Mouse (Mus musculus) kidney, embryonic 14.5 days (tissue): ENCODE results near the gene Camk1. TPM values are rescaled to one million over a fixed set of nuclear protein-coding genes. Genes with fewer than 3 reads are reported as not detected.

Experiments
- ATAC-seq: fragments of 200-750 bp; cut with Nextera tagmentation; 2 replicates; pipeline ENCODE4 v1.8.0; 2017; ENCODE audit warnings: moderate number of reproducible peaks, mild to moderate bottlenecking, moderate TSS enrichment, moderate library complexity; ENCODE audit not compliant: low FRiP score, low TSS enrichment
- H3K27ac ChIP-seq: fragments of 300-500 bp; sonication (generic); 2 replicates; pipeline ENCODE4 v1.5.1; 2014; ENCODE audit warnings: low read depth, mild to moderate bottlenecking, low read length, moderate library complexity, mixed read lengths
- H3K27me3 ChIP-seq: fragments of 300-500 bp; sonication (generic); 2 replicates; pipeline ENCODE4 v1.6.1; 2014; ENCODE audit warnings: mild to moderate bottlenecking, low read length; ENCODE audit not compliant: control insufficient read depth, insufficient read depth
- H3K36me3 ChIP-seq: fragments of 300-500 bp; sonication (generic); 2 replicates; pipeline ENCODE4 v1.6.1; 2014; ENCODE audit warnings: low read length, mixed read lengths; ENCODE audit not compliant: control insufficient read depth, insufficient read depth
- H3K4me1 ChIP-seq: fragments of 300-500 bp; sonication (generic); 2 replicates; pipeline ENCODE4 v1.6.1; 2014; ENCODE audit warnings: low read length, mixed read lengths; ENCODE audit not compliant: control insufficient read depth, insufficient read depth
- H3K4me2 ChIP-seq: fragments of 300-500 bp; sonication (generic); replicated peaks from 2 replicates; pipeline ENCODE4 v1.6.1; 2014; ENCODE audit warnings: low read depth, mild to moderate bottlenecking, low read length
- H3K4me3 ChIP-seq: fragments of 300-500 bp; sonication (generic); 2 replicates; pipeline ENCODE4 v1.5.1; 2014; ENCODE audit warnings: mild to moderate bottlenecking, low read length
- H3K9ac ChIP-seq: fragments of 300-500 bp; sonication (generic); 2 replicates; pipeline ENCODE4 v1.6.1; 2014; ENCODE audit warnings: low read depth, mild to moderate bottlenecking, low read length, moderate library complexity
- H3K9me3 ChIP-seq: fragments of 300-500 bp; sonication (generic); 2 replicates; pipeline ENCODE4 v1.6.1; 2016; ENCODE audit warnings: low read length; ENCODE audit not compliant: control insufficient read depth
- WGBS: fragments of 180-500 bp; shearing (Covaris S2); extraction: QIAGEN DNeasy Blood & Tissue Kit; methylation state at CpG from one replicate; pipeline ENCODE4 v1.1.7; 2014; 5-methylcytosine and 5-hydroxymethylcytosine counted together
- polyA plus RNA-seq: library from polyadenylated mRNA; unstranded; fragments of >200 nt; fragmentation: Nextera tagmentation; extraction: Ambion mirVana; gene quantifications from 2 replicates; pipeline ENCODE4 v1.2.1, GENCODE M21; 2014

The Camk1 gene
- polyA plus RNA-seq, 1 experiment from 2014 or later, result 112 TPM

DNA sequence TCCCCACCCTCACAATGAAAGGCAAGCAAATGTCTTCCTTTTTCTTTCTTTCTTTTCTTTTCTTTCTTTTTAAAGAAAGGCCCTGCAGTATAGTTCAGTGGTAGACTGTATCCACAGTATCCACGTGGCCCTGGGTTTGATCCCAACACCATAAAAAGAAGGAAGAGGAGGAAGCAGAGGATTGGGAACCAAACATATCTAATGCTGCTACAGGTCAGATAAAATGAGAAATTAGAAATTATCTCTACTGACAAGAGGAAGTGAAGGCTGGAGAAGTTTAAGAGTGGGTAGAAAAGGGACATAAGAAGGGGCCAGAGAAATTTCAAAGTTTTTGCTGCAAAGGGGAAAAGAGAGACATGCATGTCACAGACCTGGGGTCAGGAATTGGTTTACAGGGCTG, 57.5 kb downstream of the Camk1 start:
- Histone ChIP-seq H3K4me2 (no peak overlapping the region), H3K9ac (no peak overlapping the region), H3K27ac (no peak overlapping the region), H3K27me3 (peaks cover 32% of the 10 kb centered on the region), H3K4me1 (peaks cover 11% of the 10 kb centered on the region; the same call in 1 of the 2 replicates), H3K4me3 (no peak overlapping the region), H3K36me3 (no peaks in the 10 kb centered on the region), H3K9me3 (no peaks in the 10 kb centered on the region)
- WGBS, result 69% methylated on average over 1 of the region's 1 CpGs
- no peak for ATAC-seq

DNA sequence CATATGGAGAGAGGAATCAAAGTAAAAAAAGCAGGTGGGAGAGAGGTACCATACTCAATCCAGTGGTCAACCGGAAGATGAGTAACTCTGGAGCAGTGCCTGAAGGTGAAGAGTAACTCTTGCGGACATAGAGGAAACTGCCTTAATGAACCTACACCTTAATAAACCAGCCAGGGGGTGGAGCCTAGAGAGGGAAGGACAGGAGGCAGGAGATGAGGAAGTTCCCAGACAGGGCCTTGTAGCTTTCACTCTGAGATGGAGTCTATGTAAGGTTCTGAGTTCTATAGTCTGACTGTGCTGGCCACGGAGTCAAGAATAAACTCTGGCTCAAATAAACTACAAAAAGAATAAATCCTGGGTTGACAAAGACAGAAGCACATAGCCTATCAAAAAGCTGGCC, 58.9 kb downstream of the Camk1 start:
- Histone ChIP-seq H3K4me1 (peaks cover 11% of the 10 kb centered on the region; the same call in 1 of the 2 replicates), H3K9me3 (no peaks in the 10 kb centered on the region), H3K4me2 (no peak overlapping the region), H3K27me3 (peaks cover 32% of the 10 kb centered on the region), H3K4me3 (no peak overlapping the region), H3K9ac (no peak overlapping the region), H3K36me3 (no peaks in the 10 kb centered on the region), H3K27ac (no peak overlapping the region)
- 70% methylated on average over 3 of the region's 3 CpGs for WGBS
- ATAC-seq, result no peak

Other genes starting within 250 kb of the Camk1 start
- 0.45 and 0.69 TPM in 2 replicates for gene Lhfpl4, start 148.6 kb downstream of the Camk1 start, polyA plus RNA-seq
- gene Mtmr14, start 106.1 kb downstream of the Camk1 start, polyA plus RNA-seq, result 28.4 and 41.0 TPM in 2 replicates
- gene Cpne9, start 61.7 kb downstream of the Camk1 start, polyA plus RNA-seq, result 0.23 TPM in 1 of 2 replicates, not detected in the other
- gene Brpf1, start 36.8 kb downstream of the Camk1 start, polyA plus RNA-seq, result 18.2 and 27.2 TPM in 2 replicates
- 17.3 and 18.4 TPM in 2 replicates for gene Ogg1, start 17.0 kb downstream of the Camk1 start, polyA plus RNA-seq
- 59.9 and 65.8 TPM in 2 replicates for gene Tada3, start 33.9 kb upstream of the Camk1 start, polyA plus RNA-seq
- gene Arpc4, start 34.1 kb upstream of the Camk1 start, polyA plus RNA-seq, result 230 and 351 TPM in 2 replicates
- gene Ttll3, start 45.3 kb upstream of the Camk1 start, polyA plus RNA-seq, result 2.0 and 2.4 TPM in 2 replicates
- 29.0 and 30.5 TPM in 2 replicates for gene Rpusd3, start 75.4 kb upstream of the Camk1 start, polyA plus RNA-seq
- not detected in 2 replicates for gene Cidec, start 91.8 kb upstream of the Camk1 start, polyA plus RNA-seq
- 95.9 and 103 TPM in 2 replicates for gene Jagn1, start 98.6 kb upstream of the Camk1 start, polyA plus RNA-seq
- gene Il17re, start 114.5 kb upstream of the Camk1 start, polyA plus RNA-seq, result 3.5 and 6.1 TPM in 2 replicates
- gene Il17rc, start 127.4 kb upstream of the Camk1 start, polyA plus RNA-seq, result 9.3 and 9.5 TPM in 2 replicates
- 22.9 and 25.4 TPM in 2 replicates for gene Creld1, start 139.3 kb upstream of the Camk1 start, polyA plus RNA-seq
- 0.73 and 1.6 TPM in 2 replicates for gene Prrt3, start 157.9 kb upstream of the Camk1 start, polyA plus RNA-seq
- gene Emc3, start 187.7 kb upstream of the Camk1 start, polyA plus RNA-seq, result 81.3 and 98.0 TPM in 2 replicates
- gene Fancd2, start 187.7 kb upstream of the Camk1 start, polyA plus RNA-seq, result 12.0 and 16.1 TPM in 2 replicates